Mouse (Mus musculus): ENCODE results near the gene Nectin4. TPM values are rescaled to one million over a fixed set of nuclear protein-coding genes. Genes with fewer than 3 reads are reported as not detected.

The Nectin4 gene
- total and polyA plus RNA-seq, 2 experiments from 2014 or later: 4.7 to 4.8 TPM

DNA sequence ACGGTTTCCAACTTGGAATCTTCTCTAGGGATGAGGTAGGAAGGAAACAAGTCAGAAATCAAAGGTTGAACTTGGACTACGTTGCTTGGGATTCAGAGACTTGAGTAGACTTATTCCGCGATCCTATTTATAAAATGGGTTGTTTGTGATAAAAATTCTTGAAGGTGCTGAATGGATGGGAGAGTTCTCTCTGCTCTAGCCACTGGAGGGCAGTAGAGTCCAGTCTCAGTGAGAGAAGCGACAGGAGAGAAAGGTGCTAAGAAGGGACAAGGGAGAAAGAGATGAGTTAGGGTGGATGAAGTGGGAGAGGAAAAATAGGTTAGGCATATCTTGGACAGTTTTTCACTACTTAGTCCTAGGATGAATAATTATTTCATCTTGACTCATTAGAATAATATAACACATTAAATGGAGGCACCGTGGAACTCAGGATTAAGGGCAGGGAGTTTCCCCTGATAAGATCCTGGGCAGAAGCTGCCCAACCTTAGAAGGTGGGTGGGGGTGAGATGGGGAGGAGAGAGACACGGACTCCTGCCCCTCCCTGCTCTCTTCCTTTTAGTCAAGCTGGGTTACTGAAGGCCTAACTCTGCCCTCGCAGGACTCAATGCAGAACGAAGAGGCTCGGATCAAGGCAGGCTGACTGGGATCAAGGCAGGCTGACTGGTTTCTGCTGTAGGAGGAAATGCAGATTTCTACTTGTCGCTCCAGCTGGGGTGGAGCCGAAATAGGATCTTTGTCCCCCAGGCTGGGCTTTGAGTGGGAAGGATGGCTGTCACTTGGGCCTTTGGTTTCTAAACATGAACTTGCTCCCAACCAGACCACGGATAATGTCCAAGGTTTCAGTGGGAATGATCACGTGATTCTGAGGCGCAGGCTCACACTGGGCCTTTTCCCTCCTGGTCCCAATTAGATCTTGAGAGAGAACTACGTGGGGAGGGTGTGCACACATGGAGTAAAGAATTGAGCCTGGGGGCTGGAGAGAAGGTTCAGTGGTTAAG is 8.5 kb upstream of the Nectin4 start:
- peak; percentile 97 for TF ChIP-seq CTCF (IDR thresholded peaks at IDR 0.05)
- 28% methylated on average over 16 of the region's 16 CpGs for WGBS
- ATAC-seq (ENCODE audit: low FRiP score): peak; percentile 75
- Histone ChIP-seq H3K9ac (replicated peaks; ENCODE audit: low read length, poor library complexity, severe bottlenecking) (peak overlapping the region; percentile 71), H3K9me3 (ENCODE audit: low read length) (peaks cover 3% of the 10 kb centered on the region; the same call in 1 of the 2 replicates), H3K4me3 (ENCODE audit: low read depth, low read length) (peak overlapping the region; percentile 50), H3K36me3 (ENCODE audit: insufficient read depth, low read length) (peaks cover 14% of the 10 kb centered on the region), H3K4me1 (ENCODE audit: insufficient read depth, low read length) (0 out of 2 replicates have a peak, but pooled peaks cover 4% of the 10 kb centered on the region), H3K27ac (ENCODE audit: low read depth, low read length) (peak overlapping the region; percentile 77), H3K27me3 (ENCODE audit: insufficient read depth, low read length) (no peaks in the 10 kb centered on the region), H3K4me2 (ENCODE audit: low read depth, low read length, poor library complexity, severe bottlenecking) (peak overlapping the region; percentile 83)
- peak; percentile 90 for DNase-seq (ENCODE audit: low spot score)

DNA sequence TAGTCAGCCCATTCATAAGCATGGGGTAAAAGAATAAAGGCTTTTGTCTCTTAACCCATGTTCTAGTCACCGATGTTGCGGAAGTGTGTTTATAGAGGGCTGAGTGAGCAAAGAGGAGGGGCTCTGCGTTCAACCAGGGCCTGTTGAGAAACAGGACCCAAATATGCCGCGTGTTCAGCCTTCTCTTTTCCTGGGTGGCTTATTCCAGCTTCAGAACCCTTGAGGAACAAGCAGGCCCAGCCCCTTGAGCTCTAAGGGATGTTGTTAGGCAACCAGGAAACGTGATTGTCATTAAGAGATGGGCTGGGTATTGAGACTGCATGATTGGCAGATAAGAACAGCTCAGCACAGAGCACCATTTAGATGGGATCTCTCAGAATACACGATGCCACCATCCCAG is 4.0 kb upstream of the Nectin4 start:
- no peaks in the 10 kb centered on the region for H3K9me3 ChIP-seq (ENCODE audit: low read length)
- H3K27ac ChIP-seq (ENCODE audit: low read depth, low read length): no peak overlapping the region
- no peak for TF ChIP-seq CTCF (IDR thresholded peaks at IDR 0.05)
- ATAC-seq (ENCODE audit: low FRiP score): no peak
- H3K4me1 ChIP-seq (ENCODE audit: insufficient read depth, low read length): 0 out of 2 replicates have a peak, but pooled peaks cover 4% of the 10 kb centered on the region
- no peaks in the 10 kb centered on the region for H3K36me3 ChIP-seq (ENCODE audit: insufficient read depth, low read length)
- no peak overlapping the region for H3K9ac ChIP-seq (replicated peaks; ENCODE audit: low read length, poor library complexity, severe bottlenecking)
- H3K4me3 ChIP-seq (ENCODE audit: low read depth, low read length): no peak overlapping the region
- H3K4me2 ChIP-seq (ENCODE audit: low read depth, low read length, poor library complexity, severe bottlenecking): no peak overlapping the region
- 59% methylated on average over 7 of the region's 7 CpGs for WGBS
- no peaks in the 10 kb centered on the region for H3K27me3 ChIP-seq (ENCODE audit: insufficient read depth, low read length)
- DNase-seq (ENCODE audit: low spot score): no peak

- no peak for ATAC-seq (ENCODE audit: low FRiP score)
- no peak overlapping the region for H3K4me3 ChIP-seq (ENCODE audit: low read depth, low read length)
- no peaks in the 10 kb centered on the region for H3K36me3 ChIP-seq (ENCODE audit: insufficient read depth, low read length)
- H3K9me3 ChIP-seq (ENCODE audit: low read length): no peaks in the 10 kb centered on the region
- TF ChIP-seq CTCF (IDR thresholded peaks at IDR 0.05): no peak
- no peak overlapping the region for H3K9ac ChIP-seq (replicated peaks; ENCODE audit: low read length, poor library complexity, severe bottlenecking)
- H3K4me1 ChIP-seq (ENCODE audit: insufficient read depth, low read length): no peaks in the 10 kb centered on the region
- H3K4me2 ChIP-seq (ENCODE audit: low read depth, low read length, poor library complexity, severe bottlenecking): no peak overlapping the region
- DNase-seq (ENCODE audit: low spot score): no peak
- 53% methylated on average over 3 of the region's 3 CpGs for WGBS
- H3K27ac ChIP-seq (ENCODE audit: low read depth, low read length): no peak overlapping the region
- no peaks in the 10 kb centered on the region; the same call in 1 of the 2 replicates for H3K27me3 ChIP-seq (ENCODE audit: insufficient read depth, low read length)
These were observed 3.0 kb downstream of the Nectin4 start for GRCm38 (mm10) chr1:171372880-171373279.

GRCm38 (mm10) chr1:171373946-171374345 is 4.0 kb downstream of the Nectin4 start:
- Histone ChIP-seq H3K4me1 (ENCODE audit: insufficient read depth, low read length) (no peaks in the 10 kb centered on the region), H3K27ac (ENCODE audit: low read depth, low read length) (no peak overlapping the region), H3K4me3 (ENCODE audit: low read depth, low read length) (no peak overlapping the region), H3K36me3 (ENCODE audit: insufficient read depth, low read length) (no peaks in the 10 kb centered on the region), H3K9ac (replicated peaks; ENCODE audit: low read length, poor library complexity, severe bottlenecking) (no peak overlapping the region), H3K27me3 (ENCODE audit: insufficient read depth, low read length) (no peaks in the 10 kb centered on the region; the same call in 1 of the 2 replicates), H3K4me2 (ENCODE audit: low read depth, low read length, poor library complexity, severe bottlenecking) (no peak overlapping the region), H3K9me3 (ENCODE audit: low read length) (no peaks in the 10 kb centered on the region)
- WGBS: 0% methylated on average over 4 of the region's 4 CpGs
- TF ChIP-seq CTCF (IDR thresholded peaks at IDR 0.05): no peak
- DNase-seq (ENCODE audit: low spot score) (no peak), ATAC-seq (ENCODE audit: low FRiP score) (no peak)

DNA sequence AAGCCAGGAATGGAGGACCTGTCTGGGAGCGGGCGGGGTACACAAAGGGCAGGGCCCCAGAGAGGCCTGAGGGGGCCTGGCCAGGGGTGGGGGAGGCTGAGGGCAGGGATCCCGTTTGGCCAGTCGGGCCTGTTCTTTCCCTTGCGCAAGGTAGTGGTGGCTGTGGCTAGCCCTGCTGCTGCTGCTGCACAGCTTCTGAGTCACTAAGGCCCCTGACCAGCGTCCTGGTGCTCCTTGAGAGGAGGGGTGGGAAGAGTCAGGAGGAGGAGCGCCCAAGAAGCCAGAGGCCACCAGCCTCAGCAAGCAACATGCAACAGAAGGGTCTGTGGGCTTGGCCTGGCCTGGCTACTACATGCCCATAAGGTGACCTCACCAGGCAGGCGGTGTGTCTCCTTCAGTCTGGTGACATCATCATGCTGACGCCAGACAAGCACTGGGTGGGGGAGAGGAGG is 5.8 kb downstream of the Nectin4 start:
- Histone ChIP-seq H3K4me1 (ENCODE audit: insufficient read depth, low read length) (no peaks in the 10 kb centered on the region), H3K27ac (ENCODE audit: low read depth, low read length) (no peak overlapping the region), H3K9me3 (ENCODE audit: low read length) (no peaks in the 10 kb centered on the region), H3K27me3 (ENCODE audit: insufficient read depth, low read length) (no peaks in the 10 kb centered on the region; the same call in 1 of the 2 replicates), H3K36me3 (ENCODE audit: insufficient read depth, low read length) (no peaks in the 10 kb centered on the region), H3K4me3 (ENCODE audit: low read depth, low read length) (no peak overlapping the region), H3K9ac (replicated peaks; ENCODE audit: low read length, poor library complexity, severe bottlenecking) (no peak overlapping the region), H3K4me2 (ENCODE audit: low read depth, low read length, poor library complexity, severe bottlenecking) (no peak overlapping the region)
- ATAC-seq (ENCODE audit: low FRiP score) (no peak), DNase-seq (ENCODE audit: low spot score) (no peak)
- TF ChIP-seq CTCF (IDR thresholded peaks at IDR 0.05): no peak
- WGBS: 57% methylated on average over 9 of the region's 9 CpGs

DNA sequence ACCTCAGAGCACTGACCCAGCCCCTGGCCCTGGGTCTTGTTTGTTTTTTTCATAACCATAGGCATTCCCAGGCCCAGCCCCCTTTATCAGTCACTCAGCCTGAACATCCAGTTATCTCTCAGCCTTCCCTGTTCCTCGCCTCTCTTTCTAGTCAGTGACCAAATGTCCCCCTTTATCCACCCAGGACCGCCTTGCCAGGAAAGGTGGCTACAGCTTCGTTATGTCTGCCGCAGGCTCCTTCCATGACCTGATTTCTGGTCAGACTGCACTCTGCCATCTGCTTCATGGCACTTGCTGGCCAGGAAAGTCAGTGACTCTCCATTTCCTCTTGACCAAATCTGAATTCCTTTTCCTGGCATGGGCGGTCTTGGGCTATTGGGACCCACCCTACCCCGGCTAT is 8.4 kb downstream of the Nectin4 start:
- Histone ChIP-seq H3K4me1 (ENCODE audit: insufficient read depth, low read length) (no peaks in the 10 kb centered on the region), H3K4me2 (ENCODE audit: low read depth, low read length, poor library complexity, severe bottlenecking) (no peak overlapping the region), H3K27me3 (ENCODE audit: insufficient read depth, low read length) (no peaks in the 10 kb centered on the region), H3K27ac (ENCODE audit: low read depth, low read length) (no peak overlapping the region), H3K9me3 (ENCODE audit: low read length) (no peaks in the 10 kb centered on the region), H3K36me3 (ENCODE audit: insufficient read depth, low read length) (no peaks in the 10 kb centered on the region), H3K4me3 (ENCODE audit: low read depth, low read length) (no peak overlapping the region), H3K9ac (replicated peaks; ENCODE audit: low read length, poor library complexity, severe bottlenecking) (no peak overlapping the region)
- DNase-seq (ENCODE audit: low spot score): no peak
- TF ChIP-seq CTCF (IDR thresholded peaks at IDR 0.05): no peak
- 95% methylated on average over 6 of the region's 6 CpGs for WGBS
- ATAC-seq (ENCODE audit: low FRiP score): no peak
